Mouse (Mus musculus) naive thymus-derived CD4-positive, alpha-beta T cell, adult 5 months (primary cell): ENCODE data around the gene Slc4a11. TPM values are rescaled to one million over a fixed set of nuclear protein-coding genes. Genes with fewer than 3 reads are reported as not detected.

Source experiments
- polyA plus RNA-seq: library from polyadenylated mRNA; unstranded; fragments of 100-300 nt; shearing (Covaris generic); gene quantifications from one replicate; pipeline ENCODE4 v1.2.1, GENCODE M21; 2017

Gene Slc4a11
- polyA plus RNA-seq: 0.27 TPM

DNA sequence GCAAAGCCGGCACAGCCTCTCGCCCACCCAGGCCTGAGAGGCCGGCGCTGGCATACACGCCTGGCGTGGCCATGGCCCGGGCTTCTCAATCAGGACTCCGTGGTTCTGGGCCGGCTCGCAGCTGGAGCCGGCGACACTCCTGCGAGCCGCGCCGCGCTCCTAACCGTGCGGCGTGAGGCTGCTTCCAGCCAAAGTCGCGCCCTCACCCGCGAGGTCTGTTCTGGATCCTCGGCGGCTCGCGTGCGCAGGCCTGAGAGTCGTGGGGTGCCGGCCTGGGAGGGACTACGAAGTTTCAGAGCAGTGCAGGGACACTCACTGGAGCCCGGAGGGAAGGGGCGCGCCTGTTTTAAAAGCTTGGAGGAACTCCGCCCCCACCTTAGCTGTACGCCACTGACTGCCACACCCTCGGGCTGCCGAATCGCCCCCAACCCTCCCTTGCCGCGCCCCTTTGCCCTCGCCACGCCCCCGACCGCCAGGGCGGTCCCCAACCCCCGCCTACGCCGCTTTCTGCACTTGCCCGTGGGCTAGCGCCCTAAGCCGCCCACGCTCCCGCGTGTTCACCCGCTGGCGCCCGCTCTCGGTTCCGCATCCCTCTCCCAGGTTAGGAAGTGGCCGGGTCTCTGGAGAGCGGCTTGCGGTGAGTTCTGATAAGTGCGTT lies at the start of gene Slc4a11:
Gene Slc4a11, minus strand, starts transcription at position 367 of the 658 bp plus-strand sequence.

DNA sequence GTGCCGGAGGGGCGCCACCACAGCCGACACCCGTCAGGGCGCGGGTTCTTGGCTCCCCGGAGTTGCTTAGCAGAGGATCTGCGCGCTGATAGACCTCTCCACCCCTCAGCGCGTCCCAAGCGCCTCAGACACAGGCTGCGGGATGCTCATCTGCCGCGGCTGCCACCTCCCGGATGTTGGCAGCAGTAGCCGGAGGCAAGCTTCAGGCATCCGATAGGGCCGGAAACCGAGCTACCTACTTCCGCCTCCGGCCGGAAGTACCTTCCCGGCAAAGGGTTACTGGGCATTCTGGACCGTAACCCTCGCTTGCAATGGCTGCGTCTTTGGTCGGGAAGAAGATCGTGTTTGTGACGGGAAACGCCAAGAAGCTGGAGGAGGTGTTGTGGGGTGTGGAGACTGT lies 29.8 kb downstream of the Slc4a11 start, which contains the start of gene Itpa:
Gene Itpa, plus strand, starts transcription at position 52 of the 400 bp plus-strand sequence.

DNA sequence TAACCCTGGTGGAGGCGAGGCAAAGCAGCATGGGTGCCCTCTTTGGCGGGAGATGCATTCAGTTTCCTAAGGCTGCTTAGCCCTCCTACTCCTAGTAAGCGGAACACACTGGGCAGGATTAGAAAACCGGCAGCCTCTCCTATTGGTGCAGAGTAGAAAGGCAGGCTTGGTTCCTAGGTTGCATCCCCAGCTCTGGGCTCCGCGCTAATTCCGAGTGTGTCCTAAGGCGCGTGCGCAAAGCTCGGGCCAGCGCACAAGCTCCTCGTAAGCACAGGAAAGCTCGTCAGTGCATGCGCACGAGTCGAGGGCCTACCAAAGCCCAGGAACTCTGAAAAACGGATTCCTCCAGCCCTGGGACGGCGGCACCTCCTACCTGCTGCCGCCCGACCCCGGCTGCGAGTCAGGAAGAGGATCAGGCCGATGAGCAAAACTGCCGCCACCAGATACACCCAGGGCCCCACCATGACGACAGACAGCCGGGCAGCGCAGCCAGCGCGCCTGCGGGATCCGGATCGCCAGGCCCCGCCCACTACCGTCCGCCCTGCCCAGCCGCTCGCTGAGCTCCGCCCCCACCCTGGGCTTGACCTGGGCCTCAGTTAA lies 33.1 kb downstream of the Slc4a11 start, which contains the start of gene Ddrgk1:
Gene Ddrgk1, minus strand, starts transcription at position 558 of the 600 bp plus-strand sequence.

DNA sequence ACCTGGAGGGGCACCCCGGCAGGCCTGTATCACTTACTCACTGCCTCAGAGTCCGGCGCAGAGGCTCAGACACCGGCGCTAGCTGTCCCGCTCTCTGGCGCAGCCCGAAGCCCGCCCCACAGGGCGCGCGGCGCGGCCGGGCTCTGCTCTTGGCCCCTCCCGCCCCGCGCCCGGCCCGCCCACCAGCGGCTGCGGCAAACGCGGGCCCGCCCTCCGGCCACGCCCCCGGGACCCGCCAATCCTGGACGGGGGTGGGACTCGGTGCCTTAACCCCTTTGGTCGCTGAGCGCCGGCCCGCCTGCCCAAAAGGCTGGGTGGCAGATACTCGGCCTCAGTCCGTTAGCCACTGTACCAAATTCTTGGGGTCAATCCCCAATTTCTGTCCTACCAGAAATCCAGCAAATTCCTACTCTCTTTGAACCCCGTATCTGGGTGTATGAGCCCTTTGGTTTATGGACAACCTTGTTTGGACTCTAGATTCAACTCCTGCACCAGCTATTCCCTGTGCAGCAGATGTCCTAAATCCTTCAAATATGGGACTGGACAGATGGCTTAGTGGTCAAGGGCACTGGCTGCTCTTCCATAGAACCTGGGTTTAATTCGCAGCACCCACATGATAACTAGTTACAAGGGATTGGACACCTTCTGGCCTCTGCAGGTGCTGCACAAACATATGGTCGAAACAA lies 54.5 kb downstream of the Slc4a11 start, which contains the start of gene Lzts3:
Gene Lzts3, minus strand, starts transcription at position 120 of the 686 bp plus-strand sequence.

Other genes with a start within 250 kb of the Slc4a11 start
- 175 TPM for gene Ptpra, start 247.2 kb downstream of the Slc4a11 start, polyA plus RNA-seq
- gene Mrps26, start 133.8 kb downstream of the Slc4a11 start, polyA plus RNA-seq: 77.1 TPM
- not detected for gene Oxt, start 121.3 kb downstream of the Slc4a11 start, polyA plus RNA-seq
- not detected for gene Avp, start 115.0 kb downstream of the Slc4a11 start, polyA plus RNA-seq
- 11.1 TPM for gene Fastkd5, start 67.5 kb downstream of the Slc4a11 start, polyA plus RNA-seq
- gene Ubox5, start 67.5 kb downstream of the Slc4a11 start, polyA plus RNA-seq: 3.5 TPM
- gene Lzts3, start 54.7 kb downstream of the Slc4a11 start, polyA plus RNA-seq: 4.3 TPM
- gene Ddrgk1, start 32.9 kb downstream of the Slc4a11 start, polyA plus RNA-seq: 204 TPM
- gene Itpa, start 29.9 kb downstream of the Slc4a11 start, polyA plus RNA-seq: 22.1 TPM
- gene 4930402H24Rik, start 208.9 kb upstream of the Slc4a11 start, polyA plus RNA-seq: 26.2 TPM
- 20.1 TPM for gene Atrn, start 209.0 kb upstream of the Slc4a11 start, polyA plus RNA-seq